Mouse (Mus musculus) duodenum, adult 2 months (tissue): ENCODE results near the gene Olfr1161. TPM values are rescaled to one million over a fixed set of nuclear protein-coding genes. Genes with fewer than 3 reads are reported as not detected.

Experiments
- polyA plus RNA-seq: library from polyadenylated mRNA; depleted of rRNA; stranded (reverse); fragments of >200 nt; gene quantifications from 2 replicates; pipeline ENCODE4 v1.2.3, GENCODE M21; 2012; ENCODE audit warnings: low replicate concordance; rRNA removed

Olfr1161 gene
- polyA plus RNA-seq = not detected in 2 replicates

GRCm38 (mm10) chr2:88022474-88022873 is at the start of gene Olfr1161:
TSS of gene Olfr1161 (plus strand) at chr2:88022774.

GRCm38 (mm10) chr2:87974563-87974962 is 48.0 kb upstream of the Olfr1161 start, which contains the start of gene Olfr74:
TSS of gene Olfr74 (minus strand) at chr2:87974663.

GRCm38 (mm10) chr2:87989813-87990212 is 32.8 kb upstream of the Olfr1161 start, which contains the start of gene Olfr1158:
TSS of gene Olfr1158 (plus strand) at chr2:87990113.

GRCm38 (mm10) chr2:88007515-88008318 is 14.9 kb upstream of the Olfr1161 start, which contains the start of gene Olfr1160:
TSS of gene Olfr1160 (minus strand) at chr2:88008268.

GRCm38 (mm10) chr2:88037599-88037998 is 15.0 kb downstream of the Olfr1161 start, which contains the start of gene Olfr73:
TSS of gene Olfr73 (minus strand) at chr2:88037699.

GRCm38 (mm10) chr2:88051029-88051428 is 28.5 kb downstream of the Olfr1161 start, which contains the start of gene Olfr1162:
TSS of gene Olfr1162 (minus strand) at chr2:88051129.

GRCm38 (mm10) chr2:88071730-88072129 is 49.2 kb downstream of the Olfr1161 start, which contains the start of gene Olfr1163:
TSS of gene Olfr1163 (minus strand) at chr2:88071830.

Other genes with a start within 250 kb of the Olfr1161 start
- gene Olfr152, start 243.3 kb upstream of the Olfr1161 start, polyA plus RNA-seq = not detected in 2 replicates
- not detected in 2 replicates for gene Olfr1143, start 222.2 kb upstream of the Olfr1161 start, polyA plus RNA-seq
- gene Olfr1145, start 213.0 kb upstream of the Olfr1161 start, polyA plus RNA-seq = not detected in 2 replicates
- gene Olfr1148, start 192.2 kb upstream of the Olfr1161 start, polyA plus RNA-seq = not detected in 2 replicates
- gene Olfr1150-ps1, start 178.8 kb upstream of the Olfr1161 start, polyA plus RNA-seq = not detected in 2 replicates
- gene Olfr1151, start 166.9 kb upstream of the Olfr1161 start, polyA plus RNA-seq = not detected in 2 replicates
- gene Olfr1152, start 156.3 kb upstream of the Olfr1161 start, polyA plus RNA-seq = not detected in 2 replicates
- not detected in 2 replicates for gene Olfr1153, start 127.8 kb upstream of the Olfr1161 start, polyA plus RNA-seq
- gene Olfr1154, start 117.6 kb upstream of the Olfr1161 start, polyA plus RNA-seq = not detected in 2 replicates
- gene Olfr1155, start 77.6 kb upstream of the Olfr1161 start, polyA plus RNA-seq = not detected in 2 replicates
- gene Olfr1156, start 69.7 kb upstream of the Olfr1161 start, polyA plus RNA-seq = not detected in 2 replicates
- gene Olfr1157, start 54.5 kb upstream of the Olfr1161 start, polyA plus RNA-seq = not detected in 2 replicates
- not detected in 2 replicates for gene Olfr74, start 48.1 kb upstream of the Olfr1161 start, polyA plus RNA-seq
- gene Olfr1158, start 32.7 kb upstream of the Olfr1161 start, polyA plus RNA-seq = not detected in 2 replicates
- not detected in 2 replicates for gene Olfr1160, start 14.5 kb upstream of the Olfr1161 start, polyA plus RNA-seq
- gene Olfr73, start 14.9 kb downstream of the Olfr1161 start, polyA plus RNA-seq = not detected in 2 replicates
- gene Olfr1162, start 28.4 kb downstream of the Olfr1161 start, polyA plus RNA-seq = not detected in 2 replicates
- not detected in 2 replicates for gene Olfr1163, start 49.1 kb downstream of the Olfr1161 start, polyA plus RNA-seq
- not detected in 2 replicates for gene Olfr1164, start 71.2 kb downstream of the Olfr1161 start, polyA plus RNA-seq
- gene Olfr1166, start 105.5 kb downstream of the Olfr1161 start, polyA plus RNA-seq = not detected in 2 replicates
- not detected in 2 replicates for gene Olfr1167, start 132.4 kb downstream of the Olfr1161 start, polyA plus RNA-seq
- not detected in 2 replicates for gene Olfr1168, start 159.1 kb downstream of the Olfr1161 start, polyA plus RNA-seq
- gene Olfr1170, start 205.6 kb downstream of the Olfr1161 start, polyA plus RNA-seq = not detected in 2 replicates